Mouse (Mus musculus) ES-CJ7 (cell line): ENCODE measurements around the gene Adamts2.

ENCODE experiments used
- DNase-seq: peaks from one replicate; pipeline ENCODE4 v3.0.0; 2011; ENCODE audit warnings: low read depth, low spot score

Adamts2 gene

GRCm38 (mm10) chr11:50623806-50624205, 21.9 kb downstream of the Adamts2 start:
- DNase-seq = no peak

- no peak for DNase-seq
These were observed 22.4 kb downstream of the Adamts2 start for GRCm38 (mm10) chr11:50624239-50624638.

- DNase-seq = no peak
These were observed 22.8 kb downstream of the Adamts2 start for GRCm38 (mm10) chr11:50624720-50625119.

- no peak for DNase-seq
These were observed 27.0 kb downstream of the Adamts2 start for GRCm38 (mm10) chr11:50628915-50629314.

- no peak for DNase-seq
These were observed 28.6 kb downstream of the Adamts2 start for GRCm38 (mm10) chr11:50630462-50630861.

GRCm38 (mm10) chr11:50632270-50632669, 30.4 kb downstream of the Adamts2 start:
- no peak for DNase-seq

- DNase-seq = no peak
These were observed 33.2 kb downstream of the Adamts2 start for GRCm38 (mm10) chr11:50635051-50635590.

GRCm38 (mm10) chr11:50637026-50637425, 35.1 kb downstream of the Adamts2 start:
- DNase-seq = no peak

- DNase-seq = no peak
These were observed 36.4 kb downstream of the Adamts2 start for GRCm38 (mm10) chr11:50638197-50638867.

- DNase-seq = no peak
These were observed 37.0 kb downstream of the Adamts2 start for GRCm38 (mm10) chr11:50638868-50639220.

GRCm38 (mm10) chr11:50642583-50642982, 40.7 kb downstream of the Adamts2 start:
- no peak for DNase-seq

GRCm38 (mm10) chr11:50646148-50646547, 44.3 kb downstream of the Adamts2 start:
- no peak for DNase-seq

GRCm38 (mm10) chr11:50648143-50648807, 46.4 kb downstream of the Adamts2 start:
- DNase-seq = no peak

GRCm38 (mm10) chr11:50650037-50650436, 48.2 kb downstream of the Adamts2 start:
- no peak for DNase-seq

GRCm38 (mm10) chr11:50653746-50654431, 52.0 kb downstream of the Adamts2 start:
- DNase-seq = no peak

- no peak for DNase-seq
These were observed 56.9 kb downstream of the Adamts2 start for GRCm38 (mm10) chr11:50658826-50659225.

- DNase-seq = no peak
These were observed 60.3 kb downstream of the Adamts2 start for GRCm38 (mm10) chr11:50662176-50662575.

- no peak for DNase-seq
These were observed 62.9 kb downstream of the Adamts2 start for GRCm38 (mm10) chr11:50664826-50665225.

- no peak for DNase-seq
These were observed 67.9 kb downstream of the Adamts2 start for GRCm38 (mm10) chr11:50669542-50670362.

- DNase-seq = no peak
These were observed 68.5 kb downstream of the Adamts2 start for GRCm38 (mm10) chr11:50670363-50670725.

GRCm38 (mm10) chr11:50670881-50671280, 69.0 kb downstream of the Adamts2 start:
- no peak for DNase-seq

- DNase-seq = no peak
These were observed 69.5 kb downstream of the Adamts2 start for GRCm38 (mm10) chr11:50671376-50671775.
